Mouse (Mus musculus) liver, embryonic 11.5 days (tissue): ENCODE measurements around the gene Actr3. TPM values are rescaled to one million over a fixed set of nuclear protein-coding genes. Genes with fewer than 3 reads are reported as not detected.

Experiments used
- ATAC-seq: fragments of 200-750 bp; cut with Nextera tagmentation; replicated peaks from 2 replicates; pipeline ENCODE4 v1.8.0; 2017; ENCODE audit warnings: moderate number of reproducible peaks, mild to moderate bottlenecking, moderate TSS enrichment, moderate library complexity; ENCODE audit not compliant: low FRiP score
- DNase-seq: peaks from one replicate; pipeline ENCODE4 v3.0.0-alpha.2; 2017; ENCODE audit warnings: low spot score
- H3K27ac ChIP-seq: fragments of 300-500 bp; sonication (generic); 2 replicates; pipeline ENCODE4 v1.5.1; 2014; ENCODE audit warnings: mild to moderate bottlenecking, low read depth, low read length, control low read depth
- H3K27me3 ChIP-seq: fragments of 300-500 bp; sonication (generic); replicated peaks from 2 replicates; pipeline ENCODE4 v1.6.1; 2014; ENCODE audit warnings: low read length, mixed read lengths; ENCODE audit not compliant: control insufficient read depth, insufficient read depth
- H3K36me3 ChIP-seq: fragments of 300-500 bp; sonication (generic); 2 replicates; pipeline ENCODE4 v1.6.1; 2014; ENCODE audit warnings: mild to moderate bottlenecking, low read length, moderate library complexity, mixed read lengths; ENCODE audit not compliant: control insufficient read depth, insufficient read depth
- H3K4me1 ChIP-seq: fragments of 300-500 bp; sonication (generic); replicated peaks from 2 replicates; pipeline ENCODE4 v1.6.1; 2014; ENCODE audit warnings: low read length, mixed read lengths; ENCODE audit not compliant: control insufficient read depth, insufficient read depth
- H3K4me2 ChIP-seq: fragments of 300-500 bp; sonication (generic); 2 replicates; pipeline ENCODE4 v1.6.1; 2014; ENCODE audit warnings: mild to moderate bottlenecking, control low read depth, moderate library complexity
- H3K4me3 ChIP-seq: fragments of 300-500 bp; sonication (generic); 2 replicates; pipeline ENCODE4 v1.5.1; 2014; ENCODE audit warnings: low read depth, low read length, control low read depth
- H3K9ac ChIP-seq: fragments of 300-500 bp; sonication (generic); 2 replicates; pipeline ENCODE4 v1.6.1; 2014; ENCODE audit warnings: low read depth, low read length, control low read depth
- H3K9me3 ChIP-seq: fragments of 300-500 bp; sonication (generic); 2 replicates; pipeline ENCODE4 v1.6.1; 2016; ENCODE audit warnings: low read length, inconsistent platforms, mixed read lengths; ENCODE audit not compliant: control insufficient read depth
- WGBS: fragments of 180-500 bp; shearing (Covaris S2); extraction: QIAGEN DNeasy Blood & Tissue Kit; methylation state at CpG from one replicate; pipeline ENCODE4 v1.1.7; 2014; 5-methylcytosine and 5-hydroxymethylcytosine counted together
- polyA plus RNA-seq: library from polyadenylated mRNA; unstranded; fragments of >200 nt; fragmentation: Nextera tagmentation; extraction: Ambion mirVana; gene quantifications from 2 replicates; pipeline ENCODE4 v1.2.1, GENCODE M21; 2014

Actr3 gene
- polyA plus RNA-seq = 245 and 281 TPM in 2 replicates

DNA sequence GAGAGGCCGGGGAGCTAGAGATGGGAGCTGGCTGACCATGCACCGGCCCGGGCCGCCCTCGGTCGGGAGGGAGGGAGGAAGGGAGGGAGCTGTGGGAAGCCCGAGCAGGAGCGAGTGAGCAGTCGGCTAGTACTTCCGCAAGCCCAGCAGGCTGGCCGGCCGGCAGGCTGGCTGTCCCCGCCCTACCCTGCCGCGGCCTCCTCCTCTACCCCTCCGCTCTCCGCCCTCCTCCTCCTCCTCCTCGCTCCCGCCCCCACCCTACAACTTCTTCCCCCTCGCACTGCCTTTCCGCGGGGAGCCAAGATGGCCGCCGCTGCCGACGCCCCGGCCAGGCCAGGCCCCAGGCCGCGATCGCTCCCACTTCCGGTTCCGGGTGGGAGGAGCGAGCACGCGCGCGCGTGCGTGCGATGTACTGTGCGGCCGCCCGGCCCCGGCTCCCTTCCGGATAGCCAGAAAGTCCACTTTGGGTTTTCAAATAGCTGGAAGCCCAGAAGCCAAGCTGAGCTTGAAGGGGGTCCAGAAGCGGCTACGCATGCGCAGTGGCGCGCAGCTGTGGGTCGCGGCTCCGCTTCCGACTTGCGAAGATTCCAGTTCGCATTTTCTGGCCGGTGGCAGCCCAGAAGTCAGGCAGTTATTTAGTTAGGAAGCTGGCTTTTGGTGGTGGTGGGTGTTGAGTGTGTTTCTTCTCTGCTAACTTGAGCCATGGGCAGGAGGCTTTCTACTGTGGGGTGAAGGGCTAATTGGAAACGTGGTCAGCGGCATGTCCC is at the start of gene Actr3:
TSS of gene Actr3 (minus strand) at position 359 of the 767 bp plus-strand sequence.
- Histone ChIP-seq H3K27me3 (no peaks in the 10 kb centered on the region), H3K9ac (peak within 1 kb of the TSS; percentile 93), H3K4me2 (peak within 1 kb of the TSS; percentile 73), H3K36me3 (no peaks in the 10 kb centered on the region), H3K4me3 (peak within 1 kb of the TSS; percentile 86), H3K9me3 (no peaks in the 10 kb centered on the region), H3K27ac (peak within 1 kb of the TSS; percentile 94), H3K4me1 (peaks cover 29% of the 10 kb centered on the region)
- ATAC-seq (peak; percentile 92), DNase-seq (peak; percentile 100)
- WGBS = under 1% methylated on average over 53 of the region's 59 CpGs

GRCm38 (mm10) chr1:125482459-125483287 is 47.1 kb upstream of the Actr3 start:
- Histone ChIP-seq H3K27me3 (no peaks in the 10 kb centered on the region), H3K4me1 (no peaks in the 10 kb centered on the region), H3K36me3 (no peaks in the 10 kb centered on the region), H3K4me3 (no peak overlapping the region), H3K9ac (no peak overlapping the region), H3K4me2 (no peak overlapping the region), H3K9me3 (no peaks in the 10 kb centered on the region), H3K27ac (peak overlapping the region; percentile 25; the same call in 1 of the 2 replicates)
- 70% methylated on average over 10 of the region's 10 CpGs for WGBS
- DNase-seq (no peak), ATAC-seq (peak; percentile 54)

GRCm38 (mm10) chr1:125481842-125482241 is 46.3 kb upstream of the Actr3 start:
- Histone ChIP-seq H3K36me3 (no peaks in the 10 kb centered on the region), H3K4me2 (no peak overlapping the region), H3K4me3 (no peak overlapping the region), H3K27me3 (no peaks in the 10 kb centered on the region), H3K9me3 (no peaks in the 10 kb centered on the region), H3K9ac (no peak overlapping the region), H3K27ac (no peak overlapping the region), H3K4me1 (0 out of 2 replicates have a peak, but pooled peaks cover 2% of the 10 kb centered on the region)
- no peak for DNase-seq
- peak; percentile 77 for ATAC-seq

GRCm38 (mm10) chr1:125478588-125478987 is 43.1 kb upstream of the Actr3 start:
- 49% methylated on average over 6 of the region's 6 CpGs for WGBS
- H3K4me2 ChIP-seq = no peak overlapping the region

GRCm38 (mm10) chr1:125475961-125476682 is 40.6 kb upstream of the Actr3 start:
- H3K36me3 ChIP-seq = no peaks in the 10 kb centered on the region
- H3K4me3 ChIP-seq = no peak overlapping the region
- H3K27me3 ChIP-seq = no peaks in the 10 kb centered on the region
- 44% methylated on average over 6 of the region's 6 CpGs for WGBS
- H3K4me2 ChIP-seq = no peak overlapping the region
- H3K9me3 ChIP-seq = no peaks in the 10 kb centered on the region
- ATAC-seq (peak; percentile 43; the same call in 1 of the 2 replicates), DNase-seq (no peak)
- no peak overlapping the region for H3K9ac ChIP-seq
- H3K4me1 ChIP-seq = peaks cover 8% of the 10 kb centered on the region; the same call in 1 of the 2 replicates
- no peak overlapping the region for H3K27ac ChIP-seq

More at GRCm38 (mm10) chr1:125478588-125478987, 43.1 kb upstream of the Actr3 start:
- Histone ChIP-seq H3K36me3 (no peaks in the 10 kb centered on the region), H3K4me1 (peaks cover 8% of the 10 kb centered on the region; the same call in 1 of the 2 replicates), H3K27ac (no peak overlapping the region), H3K4me3 (no peak overlapping the region), H3K9me3 (no peaks in the 10 kb centered on the region), H3K27me3 (no peaks in the 10 kb centered on the region), H3K9ac (no peak overlapping the region)
- ATAC-seq (no peak), DNase-seq (no peak)

GRCm38 (mm10) chr1:125473866-125474265 is 38.3 kb upstream of the Actr3 start:
- no peaks in the 10 kb centered on the region for H3K9me3 ChIP-seq
- DNase-seq = no peak
- WGBS = 56% methylated on average over 3 of the region's 3 CpGs
- H3K4me1 ChIP-seq = peaks cover 8% of the 10 kb centered on the region; the same call in 1 of the 2 replicates
- no peaks in the 10 kb centered on the region for H3K36me3 ChIP-seq
- H3K4me2 ChIP-seq = no peak overlapping the region
- no peak for ATAC-seq
- no peak overlapping the region for H3K9ac ChIP-seq
- H3K27me3 ChIP-seq = no peaks in the 10 kb centered on the region
- no peak overlapping the region for H3K4me3 ChIP-seq
- no peak overlapping the region for H3K27ac ChIP-seq

DNA sequence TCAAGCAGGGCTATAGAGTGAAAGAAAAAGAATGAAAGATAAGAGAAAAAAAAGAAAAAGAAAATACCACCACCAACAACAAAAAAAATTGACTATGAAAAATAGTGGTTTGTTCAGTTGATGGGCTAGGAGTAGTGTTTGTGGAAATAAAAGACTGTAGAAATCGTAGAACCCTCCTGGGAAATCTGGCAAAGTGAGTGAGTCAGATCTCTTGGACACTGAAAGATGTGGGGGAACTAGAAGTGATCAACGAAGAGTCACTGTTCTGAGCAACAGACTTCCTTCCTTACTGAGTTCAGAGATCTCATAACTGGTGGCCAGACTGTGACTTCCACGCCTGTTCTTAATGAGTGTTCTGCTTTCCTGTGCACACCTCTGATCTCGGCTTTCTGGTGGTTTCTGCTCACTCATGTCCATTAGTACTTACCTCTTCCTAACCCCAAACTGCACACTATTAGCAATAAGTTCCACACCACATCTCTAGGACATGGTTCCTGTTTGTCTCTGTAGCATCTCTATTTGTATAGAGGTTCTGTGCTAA is 37.7 kb upstream of the Actr3 start:
- H3K9ac ChIP-seq = no peak overlapping the region
- ATAC-seq = no peak
- no peak overlapping the region for H3K27ac ChIP-seq
- no peak overlapping the region for H3K4me3 ChIP-seq
- no peaks in the 10 kb centered on the region for H3K27me3 ChIP-seq
- no peak for DNase-seq
- WGBS = 51% methylated on average over 4 of the region's 4 CpGs
- H3K4me2 ChIP-seq = no peak overlapping the region
- peaks cover 8% of the 10 kb centered on the region; the same call in 1 of the 2 replicates for H3K4me1 ChIP-seq
- no peaks in the 10 kb centered on the region for H3K36me3 ChIP-seq
- H3K9me3 ChIP-seq = no peaks in the 10 kb centered on the region
